ENCODE assay signal across 9 mouse cellular contexts in genomic region chr11:52168461-52168860, GRCm38 (mm10). TPM values are rescaled to one million over a fixed set of nuclear protein-coding genes. Genes with fewer than 3 reads are reported as not detected.
DNase-seq lines count a peak whose midpoint lies in the region; ATAC-seq lines count a peak whose summit lies in the region.
"Had no signal": no experiment of that assay in that cellular context is flagged by ENCODE, and none has a peak within 500 bp of the region (broad histone marks: within the 10 kb centered on the region; RNA-seq: fewer than 3 reads in every experiment).

No protein-coding gene starts in this region.

- intact Hi-C loops in heart, postnatal 25 days (cut with DNase I) = no loop called here

- H3K4me2 ChIP-seq in heart, embryonic 14.5 days (ENCODE audit: low read length) = peak overlapping the region; percentile 77
- H3K4me2 ChIP-seq in hindbrain, embryonic 12.5 days (replicated peaks) = peak overlapping the region; percentile 65

- H3K36me3 ChIP-seq in heart, embryonic 14.5 days (ENCODE audit: control insufficient read depth, insufficient read depth, low read length) = no peaks in the 10 kb centered on the region
- no peaks in the 10 kb centered on the region for H3K36me3 ChIP-seq in hindbrain, embryonic 12.5 days
- H3K36me3 ChIP-seq in midbrain, embryonic 10.5 days = no peaks in the 10 kb centered on the region

- DNase-seq in heart, postnatal 25 days (ENCODE audit: low spot score) = no peak
- peak; percentile 32 for DNase-seq in Muller cell, postnatal 12 days (ENCODE audit: inconsistent ontology term)
- no peak for DNase-seq in midbrain, embryonic 10.5 days (ENCODE audit: low spot score)
- no peak for DNase-seq in cerebellum, adult 9-10 months
- no peak for DNase-seq in frontal cortex, adult 2 months (ENCODE audit: extremely low spot score in 1 of 2, low spot score in 1 of 2)
- no peak for DNase-seq in adrenal gland, postnatal 36 days

- no peak overlapping the region for H3K27ac ChIP-seq in heart, embryonic 14.5 days (replicated peaks in 1 of 2; ENCODE audit: control insufficient read depth in 1 of 2, insufficient read depth in 1 of 2, low read depth in 2 of 2, low read length in 2 of 2)
- no peak overlapping the region for H3K27ac ChIP-seq in hindbrain, embryonic 12.5 days
- H3K27ac ChIP-seq in midbrain, embryonic 10.5 days (replicated peaks) = no peak overlapping the region

- peaks cover 15% of the 10 kb centered on the region for H3K27me3 ChIP-seq in heart, embryonic 14.5 days (ENCODE audit: control insufficient read depth, insufficient read depth, low read length)
- peaks cover 53% of the 10 kb centered on the region for H3K27me3 ChIP-seq in hindbrain, embryonic 12.5 days
- H3K27me3 ChIP-seq in midbrain, embryonic 10.5 days (ENCODE audit: low read depth, poor library complexity, severe bottlenecking) = peaks cover 65% of the 10 kb centered on the region

- peak overlapping the region; percentile 62 for H3K9ac ChIP-seq in heart, embryonic 14.5 days (ENCODE audit: low read length)
- no peak overlapping the region for H3K9ac ChIP-seq in hindbrain, embryonic 12.5 days

- WGBS in heart, embryonic 14.5 days = 13% methylated on average over 12 of the region's 12 CpGs
- WGBS in hindbrain, embryonic 12.5 days = 20% methylated on average over 12 of the region's 12 CpGs
- 23% methylated on average over 12 of the region's 12 CpGs for WGBS in midbrain, embryonic 10.5 days

- no peak for ATAC-seq in heart, embryonic 14.5 days (ENCODE audit: insufficient number of reproducible peaks, insufficient read depth, low FRiP score, low read depth)
- no peak for ATAC-seq in hindbrain, embryonic 12.5 days (ENCODE audit: low FRiP score)

- H3K9me3 ChIP-seq in heart, embryonic 14.5 days (ENCODE audit: control insufficient read depth, low read length) = no peaks in the 10 kb centered on the region
- H3K9me3 ChIP-seq in hindbrain, embryonic 12.5 days (replicated peaks) = no peaks in the 10 kb centered on the region
- no peaks in the 10 kb centered on the region for H3K9me3 ChIP-seq in midbrain, embryonic 10.5 days (replicated peaks)

- peaks cover 0 to 4% of the 10 kb centered on the region in 2 experiments; a peak in 2 of 4 replicates for H3K4me1 ChIP-seq in heart, embryonic 14.5 days (ENCODE audit: control insufficient read depth in 2 of 2, insufficient read depth in 2 of 2, low read length in 2 of 2)
- no peaks in the 10 kb centered on the region for H3K4me1 ChIP-seq in hindbrain, embryonic 12.5 days
- H3K4me1 ChIP-seq in midbrain, embryonic 10.5 days = peaks cover 17% of the 10 kb centered on the region

- H3K4me3 ChIP-seq in heart, embryonic 14.5 days (ENCODE audit: control insufficient read depth in 1 of 2, insufficient read depth in 1 of 2, low read depth in 1 of 2, low read length in 2 of 2) = peak overlapping the region; percentile 51 to 60
- peak overlapping the region; percentile 41 for H3K4me3 ChIP-seq in hindbrain, embryonic 12.5 days
- peak overlapping the region; percentile 59 for H3K4me3 ChIP-seq in midbrain, embryonic 10.5 days

RNA-seq across cellular contexts. Expression of gene Olfr1373, which starts 23.1 kb away (rescaled TPM):
- not detected in 2 replicates for polyA plus RNA-seq in heart, embryonic 14.5 days (2014; fragmentation: Nextera tagmentation; extraction: Ambion mirVana)
- total RNA-seq in heart, postnatal 25 days (2021) = not detected
- not detected in 2 replicates for polyA plus RNA-seq in hindbrain, embryonic 12.5 days (2016; fragmentation: Nextera tagmentation; extraction: Ambion mirVana)
- polyA plus RNA-seq in midbrain, embryonic 10.5 days (2016; fragmentation: Nextera tagmentation; extraction: Ambion mirVana) = not detected in 2 replicates
- not detected in 2 replicates for polyA plus RNA-seq in frontal cortex, adult 2 months (2012; rRNA removed)
- not detected for total RNA-seq in adrenal gland, postnatal 36 days (2021)
- total RNA-seq: MEL had no signal

RNA-seq across cellular contexts. Expression of gene Olfr1371, which starts 45.3 kb away (rescaled TPM):
- not detected in 2 replicates for polyA plus RNA-seq in heart, embryonic 14.5 days (2014; fragmentation: Nextera tagmentation; extraction: Ambion mirVana)
- not detected for total RNA-seq in heart, postnatal 25 days (2021)
- polyA plus RNA-seq in hindbrain, embryonic 12.5 days (2016; fragmentation: Nextera tagmentation; extraction: Ambion mirVana) = not detected in 2 replicates
- polyA plus RNA-seq in midbrain, embryonic 10.5 days (2016; fragmentation: Nextera tagmentation; extraction: Ambion mirVana) = not detected in 2 replicates
- not detected in 2 replicates for polyA plus RNA-seq in frontal cortex, adult 2 months (2012; rRNA removed)
- total RNA-seq in adrenal gland, postnatal 36 days (2021) = not detected
- total RNA-seq: MEL had no signal
